Mouse (Mus musculus): ENCODE data around the gene AC161166.1.

DNA sequence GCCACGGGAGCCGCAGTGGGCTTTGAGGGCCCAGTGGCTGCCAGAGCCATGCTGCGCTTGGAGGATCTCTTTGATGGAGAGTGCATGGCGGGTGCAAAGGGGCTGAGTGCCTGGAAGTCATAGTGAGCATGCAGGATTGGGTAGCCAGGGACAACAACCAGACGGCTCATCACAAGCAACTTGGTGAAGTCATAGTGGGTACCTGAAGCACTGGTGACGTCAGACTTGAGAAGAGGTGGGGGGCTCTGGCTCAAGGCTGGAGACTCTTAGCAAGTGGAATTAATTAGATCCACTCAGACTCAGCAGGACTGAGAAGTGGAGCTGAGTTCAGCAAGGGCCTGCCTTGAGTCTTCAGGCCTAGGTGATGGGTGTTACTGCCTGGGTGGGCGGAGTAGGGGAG lies at the start of gene AC161166.1:
- no peak for TF ChIP-seq CTCF (IDR thresholded peaks at IDR 0.05; ENCODE audit: low read depth)
- no peak for TF ChIP-seq EP300 (IDR thresholded peaks at IDR 0.05; ENCODE audit: low read depth)

All from liver, postnatal 0 days (tissue).